Mouse (Mus musculus) right cerebral cortex, adult 18-20 months (tissue): ENCODE data around the gene Akap12.

Experiments used
- DNase-seq: peaks from one replicate; pipeline ENCODE4 v3.0.0; 2022; ENCODE audit warnings: mixed read lengths

The Akap12 gene

DNA sequence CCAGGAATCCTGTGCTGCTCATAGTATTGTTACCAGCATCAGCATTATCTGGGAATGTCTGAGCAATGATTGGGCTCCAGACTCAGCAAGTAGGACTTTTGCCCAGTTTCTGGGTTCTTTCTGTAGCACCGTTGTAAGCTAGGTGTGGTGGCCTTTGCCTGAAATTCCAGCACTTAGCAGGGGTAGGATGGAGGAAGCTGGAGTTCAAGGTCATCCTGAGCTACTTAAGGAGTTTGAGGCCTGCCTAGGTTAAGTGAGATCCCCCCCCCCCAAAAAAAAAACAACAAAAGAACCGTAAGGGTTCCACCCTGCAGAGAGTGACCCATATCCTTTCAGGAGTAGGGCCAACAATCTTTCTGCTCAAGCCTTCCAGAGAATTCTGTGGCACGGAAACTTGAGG, 98.4 kb downstream of the Akap12 start:
- DNase-seq, result no peak

GRCm38 (mm10) chr10:4370105-4370504, 103.9 kb downstream of the Akap12 start:
- DNase-seq, result no peak

DNA sequence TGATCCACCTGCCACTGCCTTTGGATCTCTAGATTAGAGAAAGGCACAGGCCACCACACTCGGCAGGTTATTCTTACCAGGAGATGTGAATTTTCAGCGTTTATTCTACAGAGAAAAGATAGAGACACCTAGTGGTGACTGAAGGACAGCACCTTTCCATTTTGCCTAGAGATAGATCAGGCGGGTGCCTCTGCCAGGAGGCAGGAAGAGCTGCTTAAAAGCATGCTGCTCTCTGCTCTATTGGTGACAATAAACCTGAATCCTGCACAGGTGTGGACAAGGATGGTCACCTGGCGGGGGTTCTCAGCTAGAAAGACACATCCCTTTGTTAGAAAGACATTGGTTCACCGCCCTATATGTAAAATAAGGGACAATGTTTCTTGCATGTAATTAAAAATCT, 105.8 kb downstream of the Akap12 start:
- DNase-seq, result peak; percentile 60

- no peak for DNase-seq
Measured at GRCm38 (mm10) chr10:4373558-4373957, 107.4 kb downstream of the Akap12 start.

- DNase-seq, result no peak
Measured at GRCm38 (mm10) chr10:4374239-4374638, 108.1 kb downstream of the Akap12 start.

DNA sequence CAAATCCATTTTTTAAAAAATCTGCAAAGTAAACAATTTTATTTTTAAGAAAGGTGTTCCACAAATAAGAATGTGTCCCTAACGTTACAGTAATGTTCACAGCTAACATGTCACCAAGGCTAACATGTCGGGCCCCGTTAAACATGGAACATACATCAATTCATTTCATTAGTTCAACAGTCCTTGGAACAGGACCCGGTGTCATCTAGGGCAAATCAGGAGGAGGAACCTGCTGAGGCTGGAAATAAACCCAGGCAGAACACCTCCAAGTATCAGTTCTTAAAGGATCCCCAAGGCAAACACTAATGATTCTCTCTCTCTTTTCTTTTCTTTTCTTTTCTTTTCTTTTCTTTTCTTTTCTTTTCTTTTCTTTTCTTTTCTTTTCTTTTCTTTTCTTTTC, 108.6 kb downstream of the Akap12 start:
- DNase-seq, result no peak

DNA sequence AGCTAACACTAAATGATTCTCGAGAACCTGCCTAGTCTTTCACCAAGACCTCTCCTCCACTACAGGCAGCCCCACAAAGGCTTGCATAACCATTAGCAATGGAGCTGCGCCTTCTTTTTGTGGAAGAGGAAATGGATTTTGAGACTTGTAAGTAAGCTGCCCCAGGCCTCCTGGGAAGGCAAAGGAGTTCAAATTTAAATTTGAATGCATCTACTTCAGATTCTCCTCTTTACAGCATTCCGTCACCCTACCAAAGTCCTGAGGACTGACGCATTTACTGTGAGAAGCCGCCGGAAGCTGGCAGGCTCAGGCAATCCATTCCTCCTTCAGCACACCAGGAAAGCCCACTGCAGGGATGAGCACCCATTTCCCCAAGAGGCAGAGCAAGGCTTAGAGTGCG, 109.1 kb downstream of the Akap12 start:
- DNase-seq, result no peak

- DNase-seq, result no peak
Measured at GRCm38 (mm10) chr10:4376461-4376860, 110.3 kb downstream of the Akap12 start.

- DNase-seq, result no peak
Measured at GRCm38 (mm10) chr10:4376931-4377330, 110.8 kb downstream of the Akap12 start.

- DNase-seq, result no peak
Measured at GRCm38 (mm10) chr10:4380748-4381147, 114.6 kb downstream of the Akap12 start.

DNA sequence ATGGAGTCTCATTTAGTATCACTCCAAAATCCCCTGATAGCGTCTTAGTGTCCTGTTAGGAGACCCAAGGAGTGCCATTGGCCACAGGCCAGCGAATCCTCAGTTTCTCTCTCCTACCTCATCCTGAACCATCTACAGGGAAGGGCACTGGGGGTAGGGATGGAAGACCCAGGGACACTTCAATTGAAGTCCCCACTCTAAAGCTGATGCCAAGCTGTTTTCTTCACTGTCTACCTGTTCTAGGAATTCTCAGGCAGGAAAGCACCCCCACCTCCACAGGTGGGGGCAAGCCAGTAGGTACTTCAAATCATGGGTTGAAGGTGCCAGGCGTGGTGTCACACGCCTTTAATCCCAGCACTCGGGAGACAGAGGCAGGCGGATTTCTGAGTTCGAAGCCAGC, 118.1 kb downstream of the Akap12 start:
- DNase-seq, result no peak

DNA sequence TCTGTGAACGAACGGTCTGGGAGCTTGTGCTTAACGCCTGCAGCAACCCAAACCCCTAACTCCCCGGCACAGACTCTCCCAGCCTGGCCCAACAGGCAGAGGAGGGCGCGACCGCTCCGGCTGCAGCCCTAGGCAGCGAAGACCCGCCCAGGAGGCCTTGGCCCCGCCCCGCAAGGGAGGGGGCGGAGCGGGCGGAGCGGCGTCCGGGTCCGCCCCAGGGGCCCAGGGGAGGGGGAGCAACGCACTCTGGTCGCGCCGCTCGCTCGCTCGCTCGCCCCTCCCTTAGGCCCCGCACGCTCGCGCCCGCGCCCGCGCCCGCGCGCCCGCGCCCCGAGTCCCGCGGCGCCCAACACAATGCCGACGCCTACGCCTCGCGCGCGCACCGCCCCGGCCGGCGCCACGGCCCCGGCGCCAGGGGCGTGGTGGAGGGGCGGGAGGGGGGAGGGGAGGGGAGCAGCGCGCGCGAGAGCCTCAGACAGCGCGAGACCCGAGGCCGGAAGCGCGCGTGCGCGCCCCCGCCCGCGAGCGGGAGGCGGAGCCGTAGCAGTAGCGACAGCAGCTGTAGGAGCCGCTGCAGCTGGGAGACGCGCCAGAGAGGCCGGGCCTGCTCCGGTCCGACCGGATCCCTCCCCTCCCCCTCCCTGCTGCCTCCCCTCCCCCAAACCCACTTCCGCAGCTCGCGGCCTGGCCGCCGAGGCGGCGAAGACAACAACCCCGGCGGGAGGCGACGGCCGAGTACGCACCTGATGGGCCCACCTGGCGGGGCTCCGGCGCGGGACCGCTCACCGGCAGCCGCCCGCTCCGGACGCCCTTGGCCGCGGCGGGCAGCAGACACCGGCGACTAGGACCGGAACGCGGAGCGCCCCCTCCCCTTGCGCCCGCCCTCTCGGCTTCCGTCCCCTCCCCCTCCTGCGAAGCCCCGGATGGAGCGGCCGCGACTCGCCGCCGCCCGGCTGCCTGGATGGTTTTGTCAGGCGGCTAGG, 120.7 kb downstream of the Akap12 start:
- peak; percentile 95 for DNase-seq

GRCm38 (mm10) chr10:4387701-4388383, 121.7 kb downstream of the Akap12 start, which contains the start of gene Zbtb2:
Zbtb2 (minus strand) TSS chr10:4388108.
- DNase-seq, result peak; percentile 71

DNA sequence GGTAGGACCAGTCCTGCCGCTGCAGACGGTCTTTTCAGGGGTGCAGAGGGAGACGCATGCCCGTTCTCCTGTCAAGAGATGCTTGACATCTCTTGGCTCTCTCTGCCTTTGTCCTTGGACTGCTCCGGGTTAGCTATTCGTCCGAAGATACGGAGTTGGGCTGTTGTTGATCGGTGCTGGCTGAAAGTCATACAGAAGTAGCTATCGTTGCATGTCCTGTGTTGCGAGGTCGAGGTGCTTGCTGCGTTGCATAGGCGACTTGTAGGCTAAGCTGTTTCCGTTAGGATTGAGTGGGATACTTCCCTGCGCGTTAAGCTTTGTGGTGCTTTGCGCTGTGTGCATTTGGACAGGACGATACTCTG, 122.2 kb downstream of the Akap12 start:
- DNase-seq, result no peak

- no peak for DNase-seq
Measured at GRCm38 (mm10) chr10:4389036-4389435, 122.9 kb downstream of the Akap12 start.

DNA sequence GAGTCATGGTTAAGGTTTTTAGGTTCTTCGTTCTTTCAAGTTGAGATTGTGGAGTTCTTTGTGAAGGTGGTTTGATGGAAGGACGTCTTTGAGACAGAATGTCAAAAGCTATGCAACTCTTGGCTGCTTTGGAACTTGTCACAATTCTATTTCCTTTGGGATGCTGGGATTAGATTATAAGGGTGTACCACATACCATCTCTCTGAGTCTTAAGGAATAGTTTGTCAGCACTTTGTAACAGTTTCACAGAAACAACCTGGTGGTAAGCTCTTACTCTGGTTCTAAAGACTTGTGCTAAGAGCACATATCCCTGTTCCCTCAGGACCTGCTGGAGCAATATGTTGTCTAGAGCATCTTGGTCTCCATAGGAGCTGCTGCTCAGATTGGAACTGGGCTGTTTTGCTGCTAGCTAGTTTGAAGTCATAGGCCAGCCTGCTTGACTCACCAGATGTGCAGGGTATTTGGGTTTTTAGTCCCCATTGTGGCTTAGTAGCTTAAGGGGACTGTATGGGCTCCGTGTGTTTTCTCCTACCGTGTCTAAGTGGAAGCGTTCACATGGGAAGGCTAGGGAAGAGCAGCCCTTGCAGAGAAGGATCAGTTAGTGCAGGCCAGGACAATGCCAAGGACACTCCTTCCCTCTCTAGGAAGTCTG, 123.4 kb downstream of the Akap12 start:
- no peak for DNase-seq

DNA sequence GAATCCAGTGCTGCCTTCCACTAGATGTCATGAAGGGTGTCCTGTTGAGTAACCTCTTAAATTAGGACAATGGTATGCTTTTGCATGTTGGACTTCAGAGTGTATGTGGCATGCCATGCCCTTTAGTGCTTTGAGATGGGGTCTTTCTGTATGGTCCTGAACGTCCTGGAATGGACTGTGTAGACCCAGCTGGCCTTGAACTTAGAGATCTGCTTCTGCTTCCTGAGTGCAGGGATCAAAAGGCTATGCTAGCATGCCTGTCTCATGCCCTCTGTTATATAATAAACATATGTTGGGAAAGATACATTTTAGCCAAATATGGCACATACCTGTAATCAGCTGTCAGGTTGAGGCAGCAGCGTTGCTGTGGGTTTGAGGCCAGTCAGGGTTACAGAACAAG, 124.4 kb downstream of the Akap12 start:
- no peak for DNase-seq

DNA sequence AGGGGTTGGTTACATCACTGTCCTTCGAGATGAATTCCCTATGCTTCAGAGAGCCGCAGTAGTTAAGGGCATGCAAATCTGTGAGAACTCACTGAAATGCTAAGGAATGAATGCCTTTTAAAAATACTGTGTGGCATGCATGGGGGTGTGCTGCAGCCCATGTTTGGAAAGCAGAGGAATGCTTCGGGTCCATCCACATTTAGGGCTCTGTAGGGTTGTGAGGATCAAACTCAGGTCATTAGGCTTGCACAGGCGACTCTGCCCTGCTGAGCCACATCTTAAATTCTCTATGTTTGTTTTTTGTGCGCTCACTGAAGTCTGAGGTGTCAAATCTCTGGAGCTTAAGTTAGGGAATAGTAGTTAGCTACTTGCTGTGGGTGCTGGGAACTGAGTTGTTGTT, 124.9 kb downstream of the Akap12 start:
- no peak for DNase-seq

DNA sequence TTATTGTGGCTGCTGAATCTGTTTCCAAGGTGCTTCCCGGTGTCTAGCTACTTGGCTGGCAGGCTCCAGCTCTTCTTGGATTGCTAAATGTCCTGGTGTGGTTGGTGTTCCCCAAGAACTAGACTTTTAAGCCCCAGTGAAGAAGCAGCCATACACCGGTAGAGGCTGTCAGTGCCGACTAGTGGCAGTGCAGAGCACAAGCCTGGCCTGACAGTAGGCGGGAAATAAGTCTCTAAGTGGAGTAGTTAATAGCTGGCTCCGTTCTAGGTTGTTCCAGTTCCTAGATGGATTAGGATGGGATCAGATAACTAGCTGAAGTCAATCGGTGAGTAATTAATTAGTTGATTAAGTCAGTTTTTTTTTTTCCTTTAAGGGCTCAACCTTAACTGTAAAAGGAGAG, 125.7 kb downstream of the Akap12 start:
- DNase-seq, result no peak

DNA sequence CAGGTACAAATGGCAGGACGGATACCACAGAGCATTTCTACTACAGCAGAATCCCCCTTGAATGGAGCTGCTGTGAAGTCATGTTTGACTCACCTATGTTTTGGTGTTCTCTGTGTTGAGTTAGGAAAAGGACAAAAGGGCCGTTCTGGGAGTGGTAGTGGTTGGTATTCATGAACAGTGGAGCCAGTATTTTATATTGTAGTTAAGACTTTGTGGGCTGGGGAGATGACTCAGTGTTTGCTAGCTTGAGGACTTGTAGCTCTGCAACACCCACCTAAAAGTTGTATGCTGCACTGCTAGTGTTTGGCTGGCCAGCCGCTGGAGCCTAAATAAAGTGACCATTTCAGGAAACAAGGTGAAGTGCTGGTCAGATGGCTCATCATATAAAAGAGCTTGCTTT, 129.1 kb downstream of the Akap12 start:
- peak; percentile 47 for DNase-seq

DNA sequence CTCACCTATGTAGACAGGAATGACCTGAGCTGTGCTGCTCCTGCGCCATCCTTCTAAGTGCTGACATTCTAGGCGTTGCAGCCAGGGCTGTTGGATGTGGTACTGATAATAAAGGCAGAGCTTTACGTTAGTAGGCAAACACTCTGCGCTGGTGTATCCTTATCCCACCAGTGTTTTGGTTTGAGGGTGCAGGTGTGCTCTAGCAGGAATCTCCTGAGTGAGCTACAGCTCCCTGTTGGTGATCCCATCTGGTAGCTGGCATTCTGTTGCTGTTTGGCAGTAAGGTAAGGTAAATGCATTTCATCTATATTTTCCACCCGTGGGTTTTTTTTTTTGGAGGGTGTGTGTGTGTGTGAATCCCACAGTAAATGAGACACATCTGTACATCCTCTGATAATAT, 131.9 kb downstream of the Akap12 start:
- no peak for DNase-seq

DNA sequence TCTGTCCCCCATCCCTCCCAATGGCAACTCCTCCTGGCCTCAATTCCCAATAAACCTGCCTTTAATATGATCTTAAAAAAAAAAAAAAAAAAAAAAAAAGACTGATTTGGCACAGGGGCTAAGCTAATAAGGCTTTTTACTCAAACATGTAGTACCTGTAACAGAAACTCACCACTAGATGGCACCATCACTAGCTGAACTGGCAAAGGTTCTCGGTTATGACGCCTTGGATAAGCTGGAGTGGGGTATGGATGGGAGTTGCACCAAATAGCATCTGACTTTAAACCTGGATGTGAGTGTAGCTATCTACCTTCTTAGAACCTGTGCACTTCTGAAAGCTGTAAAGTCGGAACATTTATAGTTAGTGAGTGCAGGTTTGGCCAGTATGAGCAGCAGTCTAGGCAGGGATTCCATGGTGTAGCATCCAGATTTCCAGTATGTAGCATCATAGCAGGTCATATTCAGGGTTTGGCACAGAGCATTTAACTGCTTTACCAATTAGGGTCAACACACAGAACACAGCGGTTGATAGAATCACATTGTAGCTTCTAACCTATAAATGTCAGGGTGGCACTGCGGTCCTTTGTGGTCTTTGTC, 138.8 kb downstream of the Akap12 start:
- DNase-seq, result peak; percentile 45

GRCm38 (mm10) chr10:4405511-4405910, 139.3 kb downstream of the Akap12 start:
- DNase-seq, result no peak
